Mouse (Mus musculus) B cell, adult 62 days (primary cell): ENCODE measurements around the gene Vstm2b. TPM values are rescaled to one million over a fixed set of nuclear protein-coding genes. Genes with fewer than 3 reads are reported as not detected.

Experiments
- total RNA-seq: library from RNA; stranded (reverse); gene quantifications from 4 replicates; pipeline ENCODE4 v1.2.4, GENCODE M21; 2023

The Vstm2b gene
- total RNA-seq, result not detected in 4 replicates

DNA sequence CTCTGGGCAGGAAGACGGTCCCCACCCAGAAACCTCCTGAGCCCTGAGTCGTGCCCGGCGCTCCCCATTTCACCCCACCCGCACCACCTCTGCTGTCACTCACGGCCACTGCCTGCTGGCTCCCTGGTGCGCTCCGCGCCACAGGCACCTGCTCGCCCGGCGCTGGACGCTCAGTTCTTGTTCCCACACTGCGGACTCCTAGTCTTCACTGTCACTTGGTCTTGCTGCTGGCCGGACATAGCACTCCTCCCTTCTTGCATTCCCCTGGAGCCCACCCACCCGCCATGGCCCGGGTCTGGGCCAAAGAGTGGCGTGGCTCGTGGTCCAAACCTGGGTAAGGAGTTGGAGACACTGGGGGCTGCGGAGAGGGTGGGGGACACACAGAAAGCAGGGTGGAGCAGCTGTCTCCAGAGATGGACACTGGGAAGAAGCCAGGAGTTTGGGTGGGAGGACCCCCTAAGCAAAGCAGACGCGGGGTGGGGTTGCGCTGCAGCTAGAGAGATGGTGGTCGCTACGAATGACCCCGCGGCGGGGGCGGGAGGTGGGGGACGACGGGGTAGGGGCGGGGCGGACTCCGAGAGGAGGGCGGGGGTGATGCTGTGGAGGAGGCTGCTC is at the start of gene Vstm2b:
TSS of gene Vstm2b (plus strand) at position 233 of the 615 bp plus-strand sequence.

Other genes starting within 250 kb of the Vstm2b start
- not detected in 4 replicates for gene 4930433I11Rik, start 89.2 kb downstream of the Vstm2b start, total RNA-seq
- gene Gm4884, start 134.4 kb downstream of the Vstm2b start, total RNA-seq, result not detected in 4 replicates